Mouse (Mus musculus) hindbrain, embryonic 13.5 days (tissue): ENCODE data around the gene Mybbp1a. TPM values are rescaled to one million over a fixed set of nuclear protein-coding genes. Genes with fewer than 3 reads are reported as not detected.

Source experiments
- ATAC-seq: fragments of 200-750 bp; cut with Nextera tagmentation; 2 replicates; pipeline ENCODE4 v1.8.0; 2017; ENCODE audit warnings: moderate TSS enrichment; ENCODE audit not compliant: low FRiP score
- H3K27ac ChIP-seq: fragments of 300-500 bp; sonication (generic); 2 replicates; pipeline ENCODE4 v1.5.1; 2015; ENCODE audit warnings: inconsistent platforms, mild to moderate bottlenecking, moderate library complexity
- H3K27me3 ChIP-seq: fragments of 300-500 bp; sonication (generic); 2 replicates; pipeline ENCODE4 v1.6.1; 2015; ENCODE audit warnings: mild to moderate bottlenecking, inconsistent platforms
- H3K36me3 ChIP-seq: fragments of 300-500 bp; sonication (generic); 2 replicates; pipeline ENCODE4 v1.6.1; 2015; ENCODE audit warnings: mild to moderate bottlenecking, inconsistent platforms
- H3K4me1 ChIP-seq: fragments of 300-500 bp; sonication (generic); replicated peaks from 2 replicates; pipeline ENCODE4 v1.6.1; 2015; ENCODE audit warnings: inconsistent platforms
- H3K4me2 ChIP-seq: fragments of 300-500 bp; sonication (generic); 2 replicates; pipeline ENCODE4 v1.6.1; 2015; ENCODE audit warnings: inconsistent platforms, mild to moderate bottlenecking, moderate library complexity
- H3K4me3 ChIP-seq: fragments of 300-500 bp; sonication (generic); 2 replicates; pipeline ENCODE4 v1.5.1; 2015; ENCODE audit warnings: mild to moderate bottlenecking, inconsistent platforms
- H3K9ac ChIP-seq: fragments of 300-500 bp; sonication (generic); 2 replicates; pipeline ENCODE4 v1.6.1; 2015; ENCODE audit warnings: mild to moderate bottlenecking, inconsistent platforms
- H3K9me3 ChIP-seq: fragments of 300-500 bp; sonication (generic); 2 replicates; pipeline ENCODE4 v1.6.1; 2016; ENCODE audit warnings: inconsistent platforms
- WGBS: fragments of 180-500 bp; shearing (Covaris S2); methylation state at CpG from one replicate; pipeline ENCODE4 v1.1.7; 2015; 5-methylcytosine and 5-hydroxymethylcytosine counted together
- polyA plus RNA-seq: library from polyadenylated mRNA; unstranded; fragments of >200 nt; fragmentation: Nextera tagmentation; extraction: Ambion mirVana; gene quantifications from 2 replicates; pipeline ENCODE4 v1.2.1, GENCODE M21; 2015

Mybbp1a gene
- 74.5 and 79.9 TPM in 2 replicates for polyA plus RNA-seq

- ATAC-seq = peak; percentile 92
- H3K36me3 ChIP-seq = peaks cover 41% of the 10 kb centered on the region
- H3K9ac ChIP-seq = peak within 1 kb of the TSS; percentile 91
- H3K4me2 ChIP-seq = peak within 1 kb of the TSS; percentile 99
- H3K27me3 ChIP-seq = no peaks in the 10 kb centered on the region
- no peaks in the 10 kb centered on the region for H3K9me3 ChIP-seq
- WGBS = under 1% methylated on average over 46 of the region's 46 CpGs
- H3K27ac ChIP-seq = peak within 1 kb of the TSS; percentile 92
- peaks cover 14% of the 10 kb centered on the region for H3K4me1 ChIP-seq
- peak within 1 kb of the TSS; percentile 96 for H3K4me3 ChIP-seq
These were observed at the start of gene Mybbp1a for GRCm38 (mm10) chr11:72440965-72441664. TSS of gene Mybbp1a (plus strand) at chr11:72441355.

- no peak for ATAC-seq
- WGBS = 96% methylated on average over 3 of the region's 3 CpGs
- H3K36me3 ChIP-seq = no peaks in the 10 kb centered on the region
- no peaks in the 10 kb centered on the region for H3K27me3 ChIP-seq
- no peak overlapping the region for H3K27ac ChIP-seq
- peaks cover 5% of the 10 kb centered on the region; the same call in 1 of the 2 replicates for H3K4me1 ChIP-seq
- H3K4me3 ChIP-seq = no peak overlapping the region
- no peak overlapping the region for H3K9ac ChIP-seq
- H3K4me2 ChIP-seq = no peak overlapping the region
- H3K9me3 ChIP-seq = no peaks in the 10 kb centered on the region
These were observed 47.9 kb upstream of the Mybbp1a start for GRCm38 (mm10) chr11:72393243-72393642.

- Histone ChIP-seq H3K27ac (no peak overlapping the region), H3K4me1 (peaks cover 5% of the 10 kb centered on the region; the same call in 1 of the 2 replicates), H3K4me3 (no peak overlapping the region), H3K4me2 (no peak overlapping the region), H3K36me3 (no peaks in the 10 kb centered on the region), H3K9ac (no peak overlapping the region), H3K27me3 (no peaks in the 10 kb centered on the region), H3K9me3 (no peaks in the 10 kb centered on the region)
- no peak for ATAC-seq
- 36% methylated on average over 5 of the region's 5 CpGs for WGBS
These were observed 47.5 kb upstream of the Mybbp1a start for GRCm38 (mm10) chr11:72393669-72394068.

GRCm38 (mm10) chr11:72394694-72395093 is 46.5 kb upstream of the Mybbp1a start:
- WGBS = 89% methylated on average over 2 of the region's 2 CpGs
- Histone ChIP-seq H3K4me3 (no peak overlapping the region), H3K9me3 (no peaks in the 10 kb centered on the region), H3K9ac (no peak overlapping the region), H3K36me3 (no peaks in the 10 kb centered on the region), H3K4me1 (peaks cover 5% of the 10 kb centered on the region; the same call in 1 of the 2 replicates), H3K27me3 (no peaks in the 10 kb centered on the region), H3K27ac (no peak overlapping the region), H3K4me2 (no peak overlapping the region)
- no peak for ATAC-seq

GRCm38 (mm10) chr11:72395652-72396051 is 45.5 kb upstream of the Mybbp1a start:
- 90% methylated on average over 6 of the region's 6 CpGs for WGBS
- H3K4me3 ChIP-seq = no peak overlapping the region
- no peak for ATAC-seq

GRCm38 (mm10) chr11:72396621-72397020 is 44.5 kb upstream of the Mybbp1a start:
- no peaks in the 10 kb centered on the region for H3K27me3 ChIP-seq
- no peak overlapping the region for H3K9ac ChIP-seq
- H3K4me2 ChIP-seq = no peak overlapping the region
- peaks cover 5% of the 10 kb centered on the region; the same call in 1 of the 2 replicates for H3K4me1 ChIP-seq
- H3K27ac ChIP-seq = no peak overlapping the region
- no peak overlapping the region for H3K4me3 ChIP-seq
- no peak for ATAC-seq
- H3K36me3 ChIP-seq = no peaks in the 10 kb centered on the region
- WGBS = 80% methylated on average over 7 of the region's 7 CpGs
- no peaks in the 10 kb centered on the region for H3K9me3 ChIP-seq

More at GRCm38 (mm10) chr11:72395652-72396051, 45.5 kb upstream of the Mybbp1a start:
- no peak overlapping the region for H3K27ac ChIP-seq
- no peaks in the 10 kb centered on the region for H3K36me3 ChIP-seq
- no peaks in the 10 kb centered on the region for H3K9me3 ChIP-seq
- no peak overlapping the region for H3K9ac ChIP-seq
- no peaks in the 10 kb centered on the region for H3K27me3 ChIP-seq
- H3K4me2 ChIP-seq = no peak overlapping the region
- peaks cover 5% of the 10 kb centered on the region; the same call in 1 of the 2 replicates for H3K4me1 ChIP-seq

- Histone ChIP-seq H3K9ac (no peak overlapping the region), H3K27me3 (no peaks in the 10 kb centered on the region), H3K27ac (no peak overlapping the region), H3K4me2 (no peak overlapping the region), H3K36me3 (no peaks in the 10 kb centered on the region), H3K4me3 (no peak overlapping the region), H3K9me3 (no peaks in the 10 kb centered on the region), H3K4me1 (peaks cover 5% of the 10 kb centered on the region; the same call in 1 of the 2 replicates)
- no peak for ATAC-seq
- 81% methylated on average over 10 of the region's 10 CpGs for WGBS
These were observed 44.1 kb upstream of the Mybbp1a start for GRCm38 (mm10) chr11:72397072-72397471.

GRCm38 (mm10) chr11:72397811-72398525 is 43.2 kb upstream of the Mybbp1a start:
- H3K4me3 ChIP-seq = no peak overlapping the region
- no peaks in the 10 kb centered on the region for H3K9me3 ChIP-seq
- H3K4me2 ChIP-seq = no peak overlapping the region
- H3K36me3 ChIP-seq = no peaks in the 10 kb centered on the region
- peaks cover 5% of the 10 kb centered on the region; the same call in 1 of the 2 replicates for H3K4me1 ChIP-seq
- 92% methylated on average over 8 of the region's 8 CpGs for WGBS
- no peak for ATAC-seq
- no peak overlapping the region for H3K9ac ChIP-seq
- no peaks in the 10 kb centered on the region for H3K27me3 ChIP-seq
- no peak overlapping the region for H3K27ac ChIP-seq

- ATAC-seq = no peak
- Histone ChIP-seq H3K27me3 (no peaks in the 10 kb centered on the region), H3K9ac (no peak overlapping the region), H3K36me3 (no peaks in the 10 kb centered on the region), H3K4me3 (no peak overlapping the region), H3K4me1 (no peaks in the 10 kb centered on the region), H3K27ac (no peak overlapping the region), H3K9me3 (no peaks in the 10 kb centered on the region), H3K4me2 (no peak overlapping the region)
- 88% methylated on average over 12 of the region's 12 CpGs for WGBS
These were observed 40.1 kb upstream of the Mybbp1a start for GRCm38 (mm10) chr11:72401068-72401467.

GRCm38 (mm10) chr11:72402017-72402416 is 39.1 kb upstream of the Mybbp1a start:
- 70% methylated on average over 5 of the region's 5 CpGs for WGBS
- H3K9me3 ChIP-seq = no peaks in the 10 kb centered on the region
- ATAC-seq = no peak
- peaks cover 4% of the 10 kb centered on the region; the same call in 1 of the 2 replicates for H3K4me1 ChIP-seq
- no peak overlapping the region for H3K4me2 ChIP-seq
- H3K27me3 ChIP-seq = peaks cover 5% of the 10 kb centered on the region; the same call in 1 of the 2 replicates
- H3K36me3 ChIP-seq = no peaks in the 10 kb centered on the region
- no peak overlapping the region for H3K27ac ChIP-seq
- H3K9ac ChIP-seq = no peak overlapping the region
- no peak overlapping the region for H3K4me3 ChIP-seq

- Histone ChIP-seq H3K4me1 (peaks cover 13% of the 10 kb centered on the region; the same call in 1 of the 2 replicates), H3K4me3 (no peak overlapping the region), H3K27ac (no peak overlapping the region), H3K36me3 (no peaks in the 10 kb centered on the region), H3K9me3 (no peaks in the 10 kb centered on the region), H3K9ac (no peak overlapping the region), H3K4me2 (no peak overlapping the region), H3K27me3 (peaks cover 13% of the 10 kb centered on the region)
- no peak for ATAC-seq
- 88% methylated on average over 12 of the region's 12 CpGs for WGBS
These were observed 38.2 kb upstream of the Mybbp1a start for GRCm38 (mm10) chr11:72402969-72403368.

- no peak overlapping the region for H3K27ac ChIP-seq
- H3K9ac ChIP-seq = no peak overlapping the region
- H3K4me2 ChIP-seq = no peak overlapping the region
- H3K4me1 ChIP-seq = peaks cover 20% of the 10 kb centered on the region
- no peak overlapping the region for H3K4me3 ChIP-seq
- no peak for ATAC-seq
- H3K9me3 ChIP-seq = no peaks in the 10 kb centered on the region
- peaks cover 37% of the 10 kb centered on the region for H3K27me3 ChIP-seq
- 67% methylated on average over 4 of the region's 4 CpGs for WGBS
- H3K36me3 ChIP-seq = no peaks in the 10 kb centered on the region
These were observed 35.6 kb upstream of the Mybbp1a start for GRCm38 (mm10) chr11:72405532-72405931.
